Mouse (Mus musculus) MEL (cell line): ENCODE results near the gene Galnt10. TPM values are rescaled to one million over a fixed set of nuclear protein-coding genes. Genes with fewer than 3 reads are reported as not detected.
A peak's percentile ranks its signal among the peaks of the same experiment; 100 is the strongest.

Experiments
- DNase-seq: peaks from one replicate; pipeline ENCODE4 v3.0.0; 2011; ENCODE audit warnings: low read depth, low spot score
- H3K27ac ChIP-seq: 2 replicates; pipeline ENCODE4 v1.5.1; 2012; ENCODE audit warnings: low read depth, mild to moderate bottlenecking, control low read depth, low read length, moderate library complexity; ENCODE audit not compliant: control insufficient read depth
- H3K27me3 ChIP-seq, 2 experiments: fragments of 150-350 bp in 1 of 2; sonication (generic) in 1 of 2; 2 replicates each; pipeline ENCODE4 v1.6.1; 2012; ENCODE audit warnings: low read length in 2 of 2, mild to moderate bottlenecking in 2 of 2, improper control_type of control experiment in 1 of 2, moderate library complexity in 1 of 2; ENCODE audit not compliant: insufficient read depth in 2 of 2, control insufficient read depth in 1 of 2
- H3K36me3 ChIP-seq, 2 experiments: 2 replicates each; pipeline ENCODE4 v1.6.1; 2012 to 2014; ENCODE audit warnings: low read length in 2 of 2, improper control_type of control experiment in 1 of 2, inconsistent platforms in 1 of 2, mild to moderate bottlenecking in 1 of 2; ENCODE audit not compliant: insufficient read depth in 2 of 2, control insufficient read depth in 1 of 2
- H3K4me1 ChIP-seq, 2 experiments: fragments of 150-350 bp in 1 of 2; sonication (generic) in 1 of 2; 2 replicates each; pipeline ENCODE4 v1.6.1; 2012; ENCODE audit warnings: low read length in 2 of 2, improper control_type of control experiment in 1 of 2, mild to moderate bottlenecking in 1 of 2; ENCODE audit not compliant: insufficient read depth in 2 of 2, control insufficient read depth in 1 of 2
- H3K4me3 ChIP-seq, 2 experiments: fragments of 150-350 bp in 1 of 2; sonication (generic) in 1 of 2; 2 replicates each; pipeline ENCODE4 v1.5.1; 2012; ENCODE audit warnings: low read depth in 2 of 2, low read length in 2 of 2, mild to moderate bottlenecking in 2 of 2, moderate library complexity in 2 of 2, control low read depth in 1 of 2, improper control_type of control experiment in 1 of 2; ENCODE audit not compliant: control insufficient read depth in 1 of 2, insufficient read depth in 1 of 2
- H3K79me2 ChIP-seq: 2 replicates; pipeline ENCODE4 v1.6.1; 2012; ENCODE audit warnings: mild to moderate bottlenecking, low read length, moderate library complexity; ENCODE audit not compliant: control insufficient read depth, poor library complexity, insufficient read depth
- H3K9ac ChIP-seq: 2 replicates; pipeline ENCODE4 v1.6.1; 2012; ENCODE audit warnings: low read depth, mild to moderate bottlenecking, control low read depth, low read length, moderate library complexity; ENCODE audit not compliant: control insufficient read depth, poor library complexity, severe bottlenecking
- H3K9me3 ChIP-seq: fragments of 150-350 bp; sonication (generic); replicated peaks from 2 replicates; pipeline ENCODE4 v1.6.1; 2012; ENCODE audit warnings: mild to moderate bottlenecking, low read length, improper control_type of control experiment, moderate library complexity; ENCODE audit not compliant: insufficient read depth
- BHLHE40 ChIP-seq: IDR thresholded peaks from 2 replicates; pipeline ENCODE4 v1.6.1; 2012; ENCODE audit warnings: low read depth, mild to moderate bottlenecking, inconsistent platforms, low read length, improper control_type of control experiment, borderline replicate concordance
- CHD2 ChIP-seq: IDR thresholded peaks from 2 replicates; pipeline ENCODE4 v1.6.1; 2011; ENCODE audit warnings: low read length, improper control_type of control experiment
- CTCF ChIP-seq, 3 experiments: IDR thresholded peaks in 2 of 3; conservative IDR thresholded peaks in 1 of 3; 2 replicates each; pipeline ENCODE4 v1.5.1; 2011 to 2012; ENCODE audit warnings: low read length in 3 of 3, low read depth in 2 of 3, mild to moderate bottlenecking in 2 of 3, improper control_type of control experiment in 1 of 3, inconsistent platforms in 1 of 3, mixed read lengths in 1 of 3, moderate library complexity in 1 of 3; ENCODE audit not compliant: control insufficient read depth in 1 of 3, insufficient read depth in 1 of 3, poor library complexity in 1 of 3, severe bottlenecking in 1 of 3
- E2F4 ChIP-seq: IDR thresholded peaks from 2 replicates; pipeline ENCODE4 v1.6.1; 2011; ENCODE audit warnings: low read depth, low read length, improper control_type of control experiment, borderline replicate concordance
- EP300 ChIP-seq, 2 experiments: IDR thresholded peaks; 2 replicates each; pipeline ENCODE4 v1.6.1; 2011; ENCODE audit warnings: improper control_type of control experiment in 2 of 2, low read length in 2 of 2, low read depth in 1 of 2, mild to moderate bottlenecking in 1 of 2
- GATA1 ChIP-seq: IDR thresholded peaks from 2 replicates; pipeline ENCODE4 v1.6.1; 2011; ENCODE audit warnings: low read depth, low read length, improper control_type of control experiment
- HCFC1 ChIP-seq: IDR thresholded peaks from 2 replicates; pipeline ENCODE4 v1.6.1; 2012; ENCODE audit warnings: low read depth, mild to moderate bottlenecking, inconsistent platforms, low read length, improper control_type of control experiment, moderate library complexity
- MAFK ChIP-seq: IDR thresholded peaks from 2 replicates; pipeline ENCODE4 v1.6.1; 2011; ENCODE audit warnings: low read depth, mild to moderate bottlenecking, low read length, improper control_type of control experiment, borderline replicate concordance
- MAX ChIP-seq: IDR thresholded peaks from 2 replicates; pipeline ENCODE4 v1.6.1; 2011; ENCODE audit warnings: low read length, improper control_type of control experiment
- MXI1 ChIP-seq: IDR thresholded peaks from 2 replicates; pipeline ENCODE4 v1.6.1; 2011; ENCODE audit warnings: mild to moderate bottlenecking, low read depth, low read length, improper control_type of control experiment
- MYC ChIP-seq: IDR thresholded peaks from 2 replicates; pipeline ENCODE4 v1.6.1; 2011; ENCODE audit warnings: low read depth, mild to moderate bottlenecking, low read length, improper control_type of control experiment, moderate library complexity
- NRF1 ChIP-seq: IDR thresholded peaks from 2 replicates; pipeline ENCODE4 v1.6.1; 2014; ENCODE audit warnings: low read depth, mild to moderate bottlenecking, inconsistent platforms, low read length, improper control_type of control experiment, moderate library complexity; ENCODE audit not compliant: poor library complexity, insufficient read depth, severe bottlenecking
- POLR2AphosphoS2 ChIP-seq: IDR thresholded peaks from 2 replicates; pipeline ENCODE4 v1.6.1; 2011; ENCODE audit warnings: low read length, improper control_type of control experiment
- POLR2AphosphoS5 ChIP-seq: IDR thresholded peaks from 2 replicates; pipeline ENCODE4 v1.6.1; 2012; ENCODE audit warnings: low read depth, borderline replicate concordance, mild to moderate bottlenecking, inconsistent platforms, low read length, moderate library complexity, mixed read lengths
- RAD21 ChIP-seq: IDR thresholded peaks from 2 replicates; pipeline ENCODE4 v1.6.1; 2011; ENCODE audit warnings: mild to moderate bottlenecking, low read depth, low read length, improper control_type of control experiment
- SIN3A ChIP-seq: IDR thresholded peaks from 2 replicates; pipeline ENCODE4 v1.6.1; 2012; ENCODE audit warnings: low read length, improper control_type of control experiment, inconsistent platforms
- SMC3 ChIP-seq: IDR thresholded peaks from 2 replicates; pipeline ENCODE4 v1.6.1; 2011; ENCODE audit warnings: low read depth, low read length, improper control_type of control experiment
- TAL1 ChIP-seq: IDR thresholded peaks from 2 replicates; pipeline ENCODE4 v1.6.1; 2012; ENCODE audit warnings: mild to moderate bottlenecking, inconsistent platforms, low read length, moderate library complexity, mixed read lengths
- TCF12 ChIP-seq: IDR thresholded peaks from 2 replicates; pipeline ENCODE4 v1.6.1; 2014; ENCODE audit warnings: low read depth, mild to moderate bottlenecking, inconsistent platforms, low read length, improper control_type of control experiment, moderate library complexity
- USF1 ChIP-seq: IDR thresholded peaks from 2 replicates; pipeline ENCODE4 v1.6.1; 2014; ENCODE audit warnings: low read depth, mild to moderate bottlenecking, inconsistent platforms, low read length, improper control_type of control experiment, moderate library complexity
- USF2 ChIP-seq, 2 experiments: IDR thresholded peaks; 2 replicates each; pipeline ENCODE4 v1.6.1; 2011 to 2012; ENCODE audit warnings: improper control_type of control experiment in 2 of 2, low read length in 2 of 2, borderline replicate concordance in 1 of 2, inconsistent platforms in 1 of 2, low read depth in 1 of 2, mild to moderate bottlenecking in 1 of 2; ENCODE audit not compliant: insufficient read depth in 1 of 2
- ZC3H11A ChIP-seq: IDR thresholded peaks from 2 replicates; pipeline ENCODE4 v1.6.1; 2012; ENCODE audit warnings: low read depth, mild to moderate bottlenecking, inconsistent platforms, low read length, improper control_type of control experiment
- ZMIZ1 ChIP-seq: IDR thresholded peaks from 2 replicates; pipeline ENCODE4 v1.6.1; 2012; ENCODE audit warnings: low read depth, mild to moderate bottlenecking, inconsistent platforms, low read length, improper control_type of control experiment, moderate library complexity
- polyA plus RNA-seq, 2 experiments: library from polyadenylated mRNA; stranded (reverse) in 1 of 2; unstranded in 1 of 2; fragments of >175 nt in 1 of 2; fragments of >200 nt in 1 of 2; gene quantifications; 2 replicates each; pipeline versions ENCODE4 v1.2.1 to v1.2.4; 2012; ENCODE audit warnings: low replicate concordance in 2 of 2, low read depth in 1 of 2; ENCODE audit not compliant: insufficient read length in 2 of 2, insufficient read depth in 1 of 2, missing spikeins in 1 of 2
- total RNA-seq: library from RNA; depleted of rRNA; stranded (reverse); fragments of 300-350 nt; gene quantifications from 2 replicates; pipeline ENCODE4 v1.2.3, GENCODE M21; 2012

Galnt10 gene
- total and polyA plus RNA-seq, 3 experiments, result 26.7 to 27.4 TPM; not detected in 1

DNA sequence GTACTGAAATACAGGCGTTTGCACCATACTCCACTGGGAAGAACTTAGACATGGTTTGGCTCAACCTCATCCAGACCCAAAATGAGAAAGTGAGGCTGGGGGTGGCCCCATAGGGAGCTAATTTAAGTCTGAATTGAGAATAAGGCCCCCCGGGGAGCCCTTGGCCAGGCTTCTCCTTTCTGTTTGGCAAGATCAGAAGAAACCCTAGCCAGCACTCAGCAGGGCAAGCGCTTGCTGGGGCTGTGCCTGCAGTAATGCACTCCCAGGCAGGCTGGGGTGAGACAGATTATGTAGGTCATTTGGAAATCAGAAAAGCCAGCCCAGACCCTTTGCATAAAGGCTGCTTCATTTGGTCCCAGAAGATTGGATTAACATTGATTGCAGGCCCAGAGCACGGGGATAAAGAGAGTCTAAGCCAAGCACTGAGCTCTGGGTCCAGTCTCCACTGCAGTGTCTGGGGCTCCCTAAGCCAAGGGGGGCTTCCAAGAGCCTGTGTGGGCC lies 44.6 kb upstream of the Galnt10 start:
- no peak overlapping the region for H3K27ac ChIP-seq
- H3K4me1 ChIP-seq, result peaks cover 0 to 15% of the 10 kb centered on the region in 2 experiments; a peak in 2 of 4 replicates
- DNase-seq, result no peak
- peaks cover 0 to 2% of the 10 kb centered on the region in 2 experiments; a peak in 1 of 4 replicates for H3K36me3 ChIP-seq
- H3K9me3 ChIP-seq, result no peaks in the 10 kb centered on the region
- no peak overlapping the region for H3K4me3 ChIP-seq
- H3K27me3 ChIP-seq, result peaks cover 0 to 2% of the 10 kb centered on the region in 2 experiments; a peak in 2 of 4 replicates
- no peak overlapping the region for H3K9ac ChIP-seq
- H3K79me2 ChIP-seq, result no peaks in the 10 kb centered on the region
- no peak for TF ChIP-seq SIN3A
- no peak for TF ChIP-seq EP300 (IDR thresholded peaks at IDR 0.05; ENCODE audit: low read depth in 1 of 2, low read length in 2 of 2)
- TF ChIP-seq TCF12, result no peak
- no peak for TF ChIP-seq POLR2AphosphoS5
- TF ChIP-seq HCFC1, result no peak
- no peak for TF ChIP-seq GATA1
- TF ChIP-seq CTCF (IDR thresholded peaks at IDR 0.05 in 2 of 3, conservative IDR thresholded peaks at IDR 0.05 in 1 of 3; ENCODE audit: control insufficient read depth in 1 of 3, insufficient read depth in 1 of 3, low read depth in 2 of 3, low read length in 3 of 3, poor library complexity in 1 of 3, severe bottlenecking in 1 of 3), result no peak
- no peak for TF ChIP-seq ZMIZ1
- no peak for TF ChIP-seq POLR2AphosphoS2
- TF ChIP-seq SMC3, result no peak
- TF ChIP-seq MAFK, result no peak
- no peak for TF ChIP-seq USF1
- no peak for TF ChIP-seq CHD2
- TF ChIP-seq USF2 (IDR thresholded peaks at IDR 0.05; ENCODE audit: borderline replicate concordance in 1 of 2, insufficient read depth in 1 of 2, low read depth in 1 of 2, low read length in 2 of 2), result no peak
- TF ChIP-seq E2F4, result no peak
- TF ChIP-seq BHLHE40, result no peak
- no peak for TF ChIP-seq NRF1
- no peak for TF ChIP-seq MAX

DNA sequence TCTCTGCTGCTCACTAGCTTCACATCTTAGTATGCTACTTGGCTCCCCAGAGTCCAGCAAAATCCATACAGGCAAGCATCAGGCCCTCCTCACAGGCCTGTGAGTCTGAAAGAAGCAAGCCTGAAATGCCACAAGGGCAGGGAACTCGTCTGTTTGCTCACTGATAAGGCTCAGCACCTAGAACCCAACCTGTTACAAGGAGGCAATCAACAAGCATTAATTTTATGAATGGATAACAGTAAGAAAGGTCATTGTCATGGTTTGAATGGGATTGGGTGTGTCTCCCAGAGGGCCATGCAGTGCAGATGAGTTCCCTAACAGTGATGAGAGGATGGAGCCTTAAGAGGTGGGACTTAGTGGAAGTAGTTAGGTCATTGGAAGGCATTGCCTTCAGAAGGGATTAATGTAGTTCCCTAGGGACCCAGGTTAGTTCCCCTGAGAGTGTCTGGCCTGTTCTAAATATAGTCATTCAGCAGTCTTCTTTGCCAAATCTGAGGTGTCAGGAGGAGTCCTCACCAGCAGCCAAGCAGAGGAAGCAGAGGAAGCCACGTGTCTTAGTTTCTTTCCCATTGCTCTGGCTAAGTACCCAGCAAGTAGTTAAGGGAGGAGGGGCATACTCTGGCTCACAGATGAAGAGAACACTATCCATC lies 43.3 kb upstream of the Galnt10 start:
- peak; percentile 62 for DNase-seq
- Histone ChIP-seq H3K4me3 (no peak overlapping the region), H3K4me1 (peaks cover 0 to 15% of the 10 kb centered on the region in 2 experiments; a peak in 2 of 4 replicates), H3K79me2 (no peaks in the 10 kb centered on the region), H3K27me3 (peaks cover 2 to 5% of the 10 kb centered on the region in 2 experiments; a peak in 3 of 4 replicates), H3K27ac (no peak overlapping the region), H3K36me3 (peaks cover 0 to 2% of the 10 kb centered on the region in 2 experiments; a peak in 1 of 4 replicates), H3K9me3 (no peaks in the 10 kb centered on the region), H3K9ac (no peak overlapping the region)
- TF ChIP-seq USF1, result no peak; the same call in 1 of the 2 replicates
- no peak for TF ChIP-seq MXI1
- peak; percentile 49; the same call in 1 of the 2 replicates for TF ChIP-seq TAL1
- peak in 1 of 2 experiments; percentile 35; a peak in 1 of 4 replicates for TF ChIP-seq EP300 (IDR thresholded peaks at IDR 0.05; ENCODE audit: low read depth in 1 of 2, low read length in 2 of 2)
- no peak for TF ChIP-seq CTCF (IDR thresholded peaks at IDR 0.05 in 2 of 3, conservative IDR thresholded peaks at IDR 0.05 in 1 of 3; ENCODE audit: control insufficient read depth in 1 of 3, insufficient read depth in 1 of 3, low read depth in 2 of 3, low read length in 3 of 3, poor library complexity in 1 of 3, severe bottlenecking in 1 of 3)
- TF ChIP-seq POLR2AphosphoS2, result no peak
- peak; percentile 31; the same call in 1 of the 2 replicates for TF ChIP-seq GATA1
- no peak for TF ChIP-seq MYC
- TF ChIP-seq RAD21, result no peak
- no peak for TF ChIP-seq ZC3H11A
